Mouse (Mus musculus): ENCODE data around the gene Erbb3.

DNA sequence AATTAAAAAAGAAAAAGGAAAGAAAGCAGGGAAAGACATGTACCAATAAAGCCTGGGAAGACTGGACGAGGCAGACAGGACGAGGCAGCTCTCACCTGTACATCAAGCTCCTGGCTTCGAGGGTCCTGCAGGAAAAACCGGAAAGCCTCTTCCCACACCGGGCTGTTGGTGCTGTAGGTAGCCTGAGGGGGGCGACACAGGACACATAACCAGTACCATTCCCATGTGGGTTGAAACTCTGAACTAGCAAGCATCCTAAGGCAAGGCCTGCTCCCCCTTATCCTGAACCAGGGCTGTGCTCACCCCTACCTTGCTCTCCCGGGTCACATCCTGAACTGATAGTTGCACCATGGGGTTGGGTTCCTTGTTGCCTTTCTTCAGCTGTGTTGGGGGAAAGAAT is 70.6 kb downstream of the Erbb3 start:
- TF ChIP-seq EP300 (IDR thresholded peaks at IDR 0.05) (no peak), CTCF (IDR thresholded peaks at IDR 0.05) (peak; percentile 74)

All from lung, postnatal 0 days (tissue).